Mouse (Mus musculus): ENCODE data around the gene Arf1. TPM values are rescaled to one million over a fixed set of nuclear protein-coding genes. Genes with fewer than 3 reads are reported as not detected.

The Arf1 gene
- total and polyA plus RNA-seq, 3 experiments = 541 to 617 TPM; not detected in 1

DNA sequence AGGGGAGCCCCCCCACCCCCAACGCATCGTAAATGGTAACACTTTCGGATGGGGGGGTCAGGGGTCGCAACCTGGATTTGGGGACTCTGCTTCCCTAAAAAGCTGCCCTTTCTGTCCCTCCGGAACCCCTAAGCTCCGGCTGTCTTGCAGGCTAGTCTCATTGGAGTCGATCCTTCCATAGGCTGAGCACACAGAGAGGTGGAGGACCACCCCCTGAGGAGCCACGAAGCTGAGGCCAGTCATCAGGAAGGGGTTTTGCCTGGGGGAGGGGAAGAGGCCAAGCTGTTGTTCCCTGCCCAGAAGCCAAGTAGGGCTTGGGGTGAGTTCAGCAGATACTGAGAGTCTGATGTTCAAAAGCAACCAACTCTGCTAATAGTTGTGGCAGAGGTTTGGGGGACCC, 36.5 kb upstream of the Arf1 start:
- Histone ChIP-seq H3K4me1 (ENCODE audit: control insufficient read depth in 1 of 2, insufficient read depth in 2 of 2, low read length in 2 of 2) (peaks cover 11 to 24% of the 10 kb centered on the region in 2 experiments), H3K9me3 (replicated peaks; ENCODE audit: insufficient read depth, low read length) (no peaks in the 10 kb centered on the region), H3K9ac (ENCODE audit: control insufficient read depth, low read depth, low read length, poor library complexity, severe bottlenecking) (no peak overlapping the region), H3K79me2 (ENCODE audit: control insufficient read depth, insufficient read depth, low read length, poor library complexity) (no peaks in the 10 kb centered on the region), H3K27me3 (ENCODE audit: control insufficient read depth in 1 of 2, insufficient read depth in 2 of 2, low read length in 2 of 2) (no peaks in the 10 kb centered on the region; a peak in 2 of 4 replicates), H3K36me3 (ENCODE audit: control insufficient read depth in 1 of 2, insufficient read depth in 2 of 2, low read length in 2 of 2) (peaks cover 0 to 16% of the 10 kb centered on the region in 2 experiments; a peak in 2 of 4 replicates), H3K27ac (ENCODE audit: control insufficient read depth, low read depth, low read length) (no peak overlapping the region), H3K4me3 (ENCODE audit: control insufficient read depth in 1 of 2, insufficient read depth in 1 of 2, low read depth in 2 of 2, low read length in 2 of 2) (no peak overlapping the region)
- TF ChIP-seq GABPA (IDR thresholded peaks at IDR 0.05; ENCODE audit: low read depth, low read length) = no peak
- no peak for TF ChIP-seq ETS1 (IDR thresholded peaks at IDR 0.05; ENCODE audit: low read depth, low read length)
- no peak for TF ChIP-seq MAZ (IDR thresholded peaks at IDR 0.05; ENCODE audit: low read depth, low read length)
- TF ChIP-seq RCOR1 (IDR thresholded peaks at IDR 0.05; ENCODE audit: low read depth, low read length) = no peak
- no peak for TF ChIP-seq POLR2AphosphoS5 (IDR thresholded peaks at IDR 0.05; ENCODE audit: borderline replicate concordance, low read depth, low read length)
- DNase-seq (ENCODE audit: low read depth, low spot score) = no peak

DNA sequence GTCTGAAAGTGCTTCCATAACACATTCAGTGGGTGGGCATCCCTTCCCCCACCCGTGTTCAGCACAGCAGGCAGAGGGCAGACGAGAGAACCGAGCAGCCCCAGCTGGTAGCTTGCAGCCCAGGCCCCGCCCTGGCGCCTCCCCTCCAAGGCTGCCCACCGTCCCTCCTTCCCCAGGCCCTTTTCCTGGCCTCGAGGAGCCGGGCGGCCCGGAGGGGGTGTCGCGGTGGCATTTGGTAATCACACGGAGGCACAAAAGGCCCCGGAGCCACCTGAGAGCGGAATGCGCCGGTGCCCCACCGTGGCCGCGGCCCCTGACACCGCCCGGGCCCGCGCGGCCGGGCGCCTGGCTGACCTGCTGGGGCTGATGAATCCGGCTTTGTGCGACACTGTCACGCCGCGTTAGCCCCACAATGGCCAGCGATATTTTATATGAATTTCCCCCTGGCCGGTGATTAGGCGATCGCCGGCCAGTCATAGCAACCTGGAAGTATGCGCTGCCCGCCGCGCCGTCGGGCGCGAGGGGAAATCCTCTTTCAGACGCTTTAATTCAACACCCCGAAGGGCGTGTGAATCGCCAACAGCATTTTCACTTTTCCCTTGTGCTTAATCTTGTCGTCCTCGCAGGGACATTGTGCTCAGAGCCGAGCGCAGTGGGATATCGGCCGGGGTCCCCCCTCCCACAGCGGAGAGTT, 35.9 kb upstream of the Arf1 start:
- H3K4me3 ChIP-seq (ENCODE audit: control insufficient read depth in 1 of 2, insufficient read depth in 1 of 2, low read depth in 2 of 2, low read length in 2 of 2) = no peak overlapping the region
- H3K27me3 ChIP-seq (ENCODE audit: control insufficient read depth in 1 of 2, insufficient read depth in 2 of 2, low read length in 2 of 2) = no peaks in the 10 kb centered on the region; a peak in 1 of 4 replicates
- H3K4me1 ChIP-seq (ENCODE audit: control insufficient read depth in 1 of 2, insufficient read depth in 2 of 2, low read length in 2 of 2) = peaks cover 11 to 25% of the 10 kb centered on the region in 2 experiments
- no peaks in the 10 kb centered on the region for H3K9me3 ChIP-seq (replicated peaks; ENCODE audit: insufficient read depth, low read length)
- H3K79me2 ChIP-seq (ENCODE audit: control insufficient read depth, insufficient read depth, low read length, poor library complexity) = no peaks in the 10 kb centered on the region
- no peak for DNase-seq (ENCODE audit: low read depth, low spot score)
- no peak for TF ChIP-seq POLR2A (IDR thresholded peaks at IDR 0.05; ENCODE audit: control insufficient read depth in 1 of 2, insufficient read depth in 1 of 2, low read depth in 1 of 2, low read length in 2 of 2, poor library complexity in 1 of 2)
- no peak for TF ChIP-seq MAX (IDR thresholded peaks at IDR 0.05; ENCODE audit: low read length)
- no peak overlapping the region for H3K27ac ChIP-seq (ENCODE audit: control insufficient read depth, low read depth, low read length)
- no peak overlapping the region for H3K9ac ChIP-seq (ENCODE audit: control insufficient read depth, low read depth, low read length, poor library complexity, severe bottlenecking)
- H3K36me3 ChIP-seq (ENCODE audit: control insufficient read depth in 1 of 2, insufficient read depth in 2 of 2, low read length in 2 of 2) = peaks cover 0 to 16% of the 10 kb centered on the region in 2 experiments; a peak in 2 of 4 replicates

DNA sequence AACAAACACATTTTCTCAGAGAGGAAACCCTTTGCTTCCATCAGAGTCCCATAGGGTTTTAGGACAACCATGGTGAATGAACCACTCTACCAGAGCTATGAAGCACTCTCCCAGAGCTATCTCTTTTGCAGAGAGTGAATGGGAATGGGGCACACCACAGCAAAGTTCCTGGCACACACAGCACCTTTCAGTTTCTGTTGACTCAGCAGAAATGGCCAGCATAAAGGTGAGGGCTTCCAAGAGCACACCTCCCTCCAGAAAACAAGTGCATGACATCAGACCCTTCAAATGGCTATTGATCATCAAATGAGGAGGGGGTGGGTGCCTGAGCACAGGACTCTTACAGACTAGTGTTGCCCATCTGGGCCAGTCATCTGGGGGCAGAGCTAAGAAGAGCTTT, 34.2 kb upstream of the Arf1 start:
- Histone ChIP-seq H3K4me1 (ENCODE audit: control insufficient read depth in 1 of 2, insufficient read depth in 2 of 2, low read length in 2 of 2) (peaks cover 11 to 25% of the 10 kb centered on the region in 2 experiments), H3K79me2 (ENCODE audit: control insufficient read depth, insufficient read depth, low read length, poor library complexity) (no peaks in the 10 kb centered on the region), H3K27ac (ENCODE audit: control insufficient read depth, low read depth, low read length) (no peak overlapping the region), H3K4me3 (ENCODE audit: control insufficient read depth in 1 of 2, insufficient read depth in 1 of 2, low read depth in 2 of 2, low read length in 2 of 2) (no peak overlapping the region), H3K9ac (ENCODE audit: control insufficient read depth, low read depth, low read length, poor library complexity, severe bottlenecking) (no peak overlapping the region), H3K36me3 (ENCODE audit: control insufficient read depth in 1 of 2, insufficient read depth in 2 of 2, low read length in 2 of 2) (peaks cover 0 to 16% of the 10 kb centered on the region in 2 experiments; a peak in 2 of 4 replicates), H3K9me3 (replicated peaks; ENCODE audit: insufficient read depth, low read length) (no peaks in the 10 kb centered on the region), H3K27me3 (ENCODE audit: control insufficient read depth in 1 of 2, insufficient read depth in 2 of 2, low read length in 2 of 2) (peaks cover 0 to 4% of the 10 kb centered on the region in 2 experiments; a peak in 2 of 4 replicates)
- DNase-seq (ENCODE audit: low read depth, low spot score) = no peak
- no peak for TF ChIP-seq HCFC1 (IDR thresholded peaks at IDR 0.05; ENCODE audit: low read depth, low read length)
- TF ChIP-seq UBTF (IDR thresholded peaks at IDR 0.05; ENCODE audit: borderline replicate concordance, insufficient read depth, low read depth, low read length) = no peak
- peak; percentile 78; the same call in 1 of the 2 replicates for TF ChIP-seq MAFK (IDR thresholded peaks at IDR 0.05; ENCODE audit: borderline replicate concordance, low read depth, low read length)

All from MEL (cell line).